Mouse (Mus musculus): ENCODE measurements around the gene Il17rd. TPM values are rescaled to one million over a fixed set of nuclear protein-coding genes. Genes with fewer than 3 reads are reported as not detected.

Gene Il17rd
- polyA plus RNA-seq, 1 experiment from 2014 or later, result 6.8 TPM

GRCm38 (mm10) chr14:27155088-27155487 is 116.3 kb downstream of the Il17rd start:
- 61% methylated on average over 6 of the region's 6 CpGs for WGBS

GRCm38 (mm10) chr14:27156032-27156431 is 117.3 kb downstream of the Il17rd start:
- Histone ChIP-seq H3K4me1 (peaks cover 16% of the 10 kb centered on the region), H3K9ac (no peak overlapping the region), H3K9me3 (no peaks in the 10 kb centered on the region), H3K4me3 (no peak overlapping the region), H3K4me2 (no peak overlapping the region), H3K27ac (no peak overlapping the region), H3K27me3 (no peaks in the 10 kb centered on the region), H3K36me3 (no peaks in the 10 kb centered on the region)
- no peak for ATAC-seq (ENCODE audit: insufficient number of reproducible peaks, insufficient read depth, low FRiP score, low TSS enrichment, low read depth)
- WGBS, result 70% methylated on average over 6 of the region's 6 CpGs

More at GRCm38 (mm10) chr14:27155088-27155487, 116.3 kb downstream of the Il17rd start:
- H3K27ac ChIP-seq, result no peak overlapping the region
- H3K36me3 ChIP-seq, result no peaks in the 10 kb centered on the region
- no peaks in the 10 kb centered on the region for H3K27me3 ChIP-seq
- H3K4me3 ChIP-seq, result no peak overlapping the region
- H3K4me2 ChIP-seq, result no peak overlapping the region
- H3K4me1 ChIP-seq, result peaks cover 19% of the 10 kb centered on the region
- no peak for ATAC-seq (ENCODE audit: insufficient number of reproducible peaks, insufficient read depth, low FRiP score, low TSS enrichment, low read depth)
- no peak overlapping the region for H3K9ac ChIP-seq
- H3K9me3 ChIP-seq, result no peaks in the 10 kb centered on the region

Other genes starting within 250 kb of the Il17rd start
- gene Asb14, start 144.4 kb upstream of the Il17rd start, polyA plus RNA-seq (2015; fragmentation: Nextera tagmentation; extraction: Ambion mirVana), result 0.15 TPM in 1 of 2 replicates, not detected in the other
- 55.9 and 60.8 TPM in 2 replicates for gene Appl1, start 67.7 kb upstream of the Il17rd start, polyA plus RNA-seq (2015; fragmentation: Nextera tagmentation; extraction: Ambion mirVana)
- 0.21 and 0.28 TPM in 2 replicates for gene Hesx1, start 44.5 kb upstream of the Il17rd start, polyA plus RNA-seq (2015; fragmentation: Nextera tagmentation; extraction: Ambion mirVana)
- gene Arhgef3, start 76.0 kb downstream of the Il17rd start, polyA plus RNA-seq (2015; fragmentation: Nextera tagmentation; extraction: Ambion mirVana), result 12.6 and 12.8 TPM in 2 replicates